Mouse (Mus musculus): ENCODE data around the gene Klhdc3.

Klhdc3 gene

DNA sequence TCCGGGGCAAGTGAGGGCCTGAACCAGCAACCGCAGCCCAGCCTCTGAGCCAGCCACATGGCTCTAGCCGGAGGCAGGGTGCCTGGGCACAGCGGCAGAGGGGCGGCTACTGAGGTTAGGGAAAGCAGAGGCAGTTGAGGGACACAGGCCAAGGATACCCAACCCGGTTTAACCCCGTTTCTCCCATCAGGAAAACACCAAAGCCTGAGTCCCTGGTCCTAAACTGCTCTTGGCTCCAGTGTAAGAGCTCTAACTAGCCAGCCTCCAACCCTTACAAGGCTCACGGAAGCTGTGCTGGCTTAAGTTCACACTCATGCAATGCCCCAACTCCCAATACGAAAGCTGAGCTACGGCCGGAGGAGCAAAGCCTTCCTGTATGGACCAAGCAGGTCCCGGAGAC is 56.1 kb downstream of the Klhdc3 start:
- DNase-seq (ENCODE audit: low spot score in 2 of 2) = no peak
